Mouse (Mus musculus): ENCODE results near the gene Pbx1.

GRCm38 (mm10) chr1:168101514-168101913 is 330.6 kb downstream of the Pbx1 start:
- TF ChIP-seq CTCF (conservative IDR thresholded peaks at IDR 0.05; ENCODE audit: low read length) (no peak), NANOG (IDR thresholded peaks at IDR 0.05; ENCODE audit: borderline replicate concordance, low read length) (peak; percentile 55; the same call in 1 of the 2 replicates), POU5F1 (IDR thresholded peaks at IDR 0.05; ENCODE audit: borderline replicate concordance, low read length) (no peak)
